Mouse (Mus musculus) limb, embryonic 11.5 days (tissue): ENCODE results near the gene Psmd12. TPM values are rescaled to one million over a fixed set of nuclear protein-coding genes. Genes with fewer than 3 reads are reported as not detected.

Experiments
- ATAC-seq: fragments of 200-750 bp; cut with Nextera tagmentation; 2 replicates; pipeline ENCODE4 v1.8.0; 2017; ENCODE audit warnings: low read depth; ENCODE audit not compliant: insufficient number of reproducible peaks, low FRiP score, low TSS enrichment
- DNase-seq: peaks from one replicate; pipeline ENCODE4 v3.0.0-alpha.2; 2015; ENCODE audit warnings: low spot score
- H3K27ac ChIP-seq: fragments of 300-500 bp; sonication (generic); replicated peaks from 2 replicates; pipeline ENCODE4 v1.5.1; 2014; ENCODE audit warnings: low read depth, mild to moderate bottlenecking, low read length
- H3K27me3 ChIP-seq: fragments of 300-500 bp; sonication (generic); 2 replicates; pipeline ENCODE4 v1.6.1; 2014; ENCODE audit warnings: mild to moderate bottlenecking, low read length, mixed read lengths; ENCODE audit not compliant: control insufficient read depth, insufficient read depth
- H3K36me3 ChIP-seq: fragments of 300-500 bp; sonication (generic); 2 replicates; pipeline ENCODE4 v1.6.1; 2014; ENCODE audit warnings: mild to moderate bottlenecking, low read length, moderate library complexity, mixed read lengths; ENCODE audit not compliant: control insufficient read depth, insufficient read depth
- H3K4me1 ChIP-seq: fragments of 300-500 bp; sonication (generic); 2 replicates; pipeline ENCODE4 v1.6.1; 2014; ENCODE audit warnings: low read length, mixed read lengths; ENCODE audit not compliant: control insufficient read depth, insufficient read depth
- H3K4me2 ChIP-seq: fragments of 300-500 bp; sonication (generic); 2 replicates; pipeline ENCODE4 v1.6.1; 2014; ENCODE audit warnings: low read depth, mild to moderate bottlenecking, moderate library complexity; ENCODE audit not compliant: severe bottlenecking
- H3K4me3 ChIP-seq: fragments of 300-500 bp; sonication (generic); 2 replicates; pipeline ENCODE4 v1.5.1; 2014; ENCODE audit warnings: low read depth, low read length
- H3K9ac ChIP-seq: fragments of 300-500 bp; sonication (generic); 2 replicates; pipeline ENCODE4 v1.6.1; 2014; ENCODE audit warnings: mild to moderate bottlenecking, low read length
- H3K9me3 ChIP-seq: fragments of 300-500 bp; sonication (generic); 2 replicates; pipeline ENCODE4 v1.6.1; 2016; ENCODE audit warnings: low read length; ENCODE audit not compliant: control insufficient read depth
- WGBS: fragments of 180-500 bp; shearing (Covaris S2); extraction: QIAGEN DNeasy Blood & Tissue Kit; methylation state at CpG from one replicate; pipeline ENCODE4 v1.1.7; 2014; 5-methylcytosine and 5-hydroxymethylcytosine counted together
- polyA plus RNA-seq: library from polyadenylated mRNA; unstranded; fragments of >200 nt; fragmentation: Nextera tagmentation; extraction: Ambion mirVana; gene quantifications from 2 replicates; pipeline ENCODE4 v1.2.1, GENCODE M21; 2014

Gene Psmd12
- polyA plus RNA-seq, 1 experiment from 2014 or later: 234 TPM

GRCm38 (mm10) chr11:107465041-107465440, 14.2 kb upstream of the Psmd12 start:
- Histone ChIP-seq H3K27me3 (no peaks in the 10 kb centered on the region), H3K9me3 (no peaks in the 10 kb centered on the region), H3K4me1 (peaks cover 6% of the 10 kb centered on the region), H3K4me2 (no peak overlapping the region), H3K9ac (no peak overlapping the region), H3K4me3 (no peak overlapping the region), H3K36me3 (no peaks in the 10 kb centered on the region), H3K27ac (no peak overlapping the region)
- no peak for ATAC-seq
- 92% methylated on average over 4 of the region's 4 CpGs for WGBS
- no peak for DNase-seq

- Histone ChIP-seq H3K9me3 (no peaks in the 10 kb centered on the region), H3K4me2 (no peak overlapping the region), H3K36me3 (no peaks in the 10 kb centered on the region), H3K27ac (no peak overlapping the region), H3K27me3 (no peaks in the 10 kb centered on the region), H3K4me1 (peaks cover 6% of the 10 kb centered on the region), H3K4me3 (no peak overlapping the region), H3K9ac (no peak overlapping the region)
- WGBS: 90% methylated on average over 1 of the region's 1 CpGs
- DNase-seq (no peak), ATAC-seq (no peak)
These were observed 13.3 kb upstream of the Psmd12 start for GRCm38 (mm10) chr11:107465969-107466368.

GRCm38 (mm10) chr11:107466611-107467391, 12.5 kb upstream of the Psmd12 start:
- Histone ChIP-seq H3K27me3 (no peaks in the 10 kb centered on the region), H3K9ac (no peak overlapping the region), H3K36me3 (no peaks in the 10 kb centered on the region), H3K27ac (no peak overlapping the region), H3K4me2 (no peak overlapping the region), H3K4me3 (no peak overlapping the region), H3K4me1 (peaks cover 8% of the 10 kb centered on the region), H3K9me3 (no peaks in the 10 kb centered on the region)
- ATAC-seq: no peak
- DNase-seq: no peak
- 73% methylated on average over 6 of the region's 6 CpGs for WGBS

- H3K4me3 ChIP-seq: peak overlapping the region; percentile 85
- ATAC-seq: no peak
- WGBS: 21% methylated on average over 16 of the region's 16 CpGs
- H3K27me3 ChIP-seq: no peaks in the 10 kb centered on the region
- peaks cover 8% of the 10 kb centered on the region for H3K4me1 ChIP-seq
- H3K27ac ChIP-seq: peak overlapping the region; percentile 90
- H3K36me3 ChIP-seq: no peaks in the 10 kb centered on the region
- peak overlapping the region; percentile 80 for H3K4me2 ChIP-seq
- no peaks in the 10 kb centered on the region for H3K9me3 ChIP-seq
- no peak for DNase-seq
- peak overlapping the region; percentile 91 for H3K9ac ChIP-seq
These were observed 10.8 kb upstream of the Psmd12 start for GRCm38 (mm10) chr11:107468252-107469030.

GRCm38 (mm10) chr11:107469031-107469522, 10.2 kb upstream of the Psmd12 start:
- Histone ChIP-seq H3K9ac (peak overlapping the region; percentile 91), H3K27me3 (no peaks in the 10 kb centered on the region), H3K4me2 (peak overlapping the region; percentile 80), H3K27ac (peak overlapping the region; percentile 90), H3K36me3 (no peaks in the 10 kb centered on the region), H3K4me1 (peaks cover 8% of the 10 kb centered on the region), H3K9me3 (no peaks in the 10 kb centered on the region), H3K4me3 (peak overlapping the region; percentile 85)
- DNase-seq: peak; percentile 87
- peak; percentile 83 for ATAC-seq
- under 1% methylated on average over 38 of the region's 38 CpGs for WGBS

- Histone ChIP-seq H3K4me1 (peaks cover 8% of the 10 kb centered on the region), H3K36me3 (no peaks in the 10 kb centered on the region), H3K9ac (peak overlapping the region; percentile 91), H3K27me3 (no peaks in the 10 kb centered on the region), H3K4me3 (peak overlapping the region; percentile 85), H3K9me3 (no peaks in the 10 kb centered on the region), H3K4me2 (peak overlapping the region; percentile 80), H3K27ac (peak overlapping the region; percentile 90)
- DNase-seq (peak; percentile 74), ATAC-seq (peak; percentile 60)
- WGBS: under 1% methylated on average over 59 of the region's 59 CpGs
These were observed 9.5 kb upstream of the Psmd12 start for GRCm38 (mm10) chr11:107469523-107470371.

GRCm38 (mm10) chr11:107470521-107471041, 8.7 kb upstream of the Psmd12 start, which contains the start of gene Pitpnc1:
Gene Pitpnc1 (minus strand): TSS chr11:107470699.
- peak within 1 kb of the TSS; percentile 80 for H3K4me2 ChIP-seq
- peak within 1 kb of the TSS; percentile 90 for H3K27ac ChIP-seq
- H3K9ac ChIP-seq: peak within 1 kb of the TSS; percentile 91
- peak within 1 kb of the TSS; percentile 85 for H3K4me3 ChIP-seq
- H3K36me3 ChIP-seq: no peaks in the 10 kb centered on the region
- under 1% methylated on average over 37 of the region's 37 CpGs for WGBS
- peak; percentile 92 for DNase-seq
- H3K9me3 ChIP-seq: no peaks in the 10 kb centered on the region
- peak; percentile 83 for ATAC-seq
- peaks cover 8% of the 10 kb centered on the region for H3K4me1 ChIP-seq
- H3K27me3 ChIP-seq: no peaks in the 10 kb centered on the region
